Mouse (Mus musculus) ES-E14 (cell line): ENCODE data around the gene Stat6. TPM values are rescaled to one million over a fixed set of nuclear protein-coding genes. Genes with fewer than 3 reads are reported as not detected.

Experiments
- DNase-seq: peaks from one replicate; pipeline ENCODE4 v3.0.0-alpha.2; 2013; ENCODE audit warnings: low read depth, low spot score
- H3K27ac ChIP-seq: 2 replicates; pipeline ENCODE4 v1.5.1; 2012; ENCODE audit warnings: low read depth, mild to moderate bottlenecking, low read length, moderate library complexity, mixed read lengths; ENCODE audit not compliant: poor library complexity, insufficient read depth, severe bottlenecking
- H3K36me3 ChIP-seq: 2 replicates; pipeline ENCODE4 v1.6.1; 2012; ENCODE audit warnings: mild to moderate bottlenecking, low read length, moderate library complexity, mixed read lengths; ENCODE audit not compliant: control insufficient read depth, poor library complexity, insufficient read depth, severe bottlenecking
- H3K4me1 ChIP-seq, 2 experiments: fragments of 150-350 bp in 1 of 2; sonication (generic) in 1 of 2; 2 replicates each; pipeline ENCODE4 v1.6.1; 2012; ENCODE audit warnings: low read length in 2 of 2, mild to moderate bottlenecking in 1 of 2, mixed read lengths in 1 of 2; ENCODE audit not compliant: control insufficient read depth in 2 of 2, insufficient read depth in 2 of 2, poor library complexity in 1 of 2
- H3K4me3 ChIP-seq, 2 experiments: fragments of 150-350 bp in 1 of 2; sonication (generic) in 1 of 2; 2 replicates each; pipeline ENCODE4 v1.5.1; 2012; ENCODE audit warnings: low read length in 2 of 2, low read depth in 1 of 2, mild to moderate bottlenecking in 1 of 2, mixed read lengths in 1 of 2; ENCODE audit not compliant: insufficient read depth in 1 of 2, poor library complexity in 1 of 2, severe bottlenecking in 1 of 2
- H3K9ac ChIP-seq: 2 replicates; pipeline ENCODE4 v1.6.1; 2012; ENCODE audit warnings: low read depth, mild to moderate bottlenecking, low read length, mixed read lengths; ENCODE audit not compliant: poor library complexity, insufficient read depth, severe bottlenecking
- H3K9me3 ChIP-seq: fragments of 150-350 bp; sonication (generic); 2 replicates; pipeline ENCODE4 v1.6.1; 2012; ENCODE audit warnings: low read depth, mild to moderate bottlenecking, low read length; ENCODE audit not compliant: control insufficient read depth, insufficient read depth
- CHD2 ChIP-seq: IDR thresholded peaks from 2 replicates; pipeline ENCODE4 v1.6.1; 2014; ENCODE audit warnings: mild to moderate bottlenecking, low read depth, low read length, inconsistent platforms
- HCFC1 ChIP-seq: IDR thresholded peaks from 2 replicates; pipeline ENCODE4 v1.6.1; 2012; ENCODE audit warnings: low read length, inconsistent platforms, borderline replicate concordance; ENCODE audit not compliant: insufficient read depth
- MAFK ChIP-seq: IDR thresholded peaks from 2 replicates; pipeline ENCODE4 v1.6.1; 2014; ENCODE audit warnings: mild to moderate bottlenecking, low read depth, low read length, inconsistent platforms; ENCODE audit not compliant: insufficient read depth
- ZC3H11A ChIP-seq: IDR thresholded peaks from 2 replicates; pipeline ENCODE4 v1.6.1; 2012; ENCODE audit warnings: low read depth, mild to moderate bottlenecking, inconsistent platforms, low read length, borderline replicate concordance
- ZNF384 ChIP-seq: IDR thresholded peaks from 2 replicates; pipeline ENCODE4 v1.6.1; 2012; ENCODE audit warnings: low read depth, low read length, inconsistent platforms
- in situ Hi-C, 2 experiments: fragments of 600-800 bp; cut with MboI; formaldehyde crosslinking; loops; one replicate each; pipeline ENCODE4 v1.15.1; 2025; ENCODE audit warnings: low sequenced_read_pairs in 2 of 2, inconsistent platforms in 1 of 2; ENCODE audit not compliant: unreplicated experiment in 2 of 2
- total RNA-seq: library from RNA; depleted of rRNA; stranded (reverse); fragments of 300-350 nt; gene quantifications from 2 replicates; pipeline ENCODE4 v1.2.3, GENCODE M21; 2012

Stat6 gene
- total RNA-seq, 1 experiment, result 18.6 TPM

- TF ChIP-seq ZC3H11A (no peak), CHD2 (no peak), HCFC1 (no peak), MAFK (no peak), ZNF384 (no peak)
- no peak overlapping the region for H3K9ac ChIP-seq
- no peak overlapping the region for H3K4me3 ChIP-seq
- no peak overlapping the region for H3K27ac ChIP-seq
- in situ Hi-C loops, result no loop called here
- H3K9me3 ChIP-seq, result no peaks in the 10 kb centered on the region
- no peaks in the 10 kb centered on the region for H3K36me3 ChIP-seq
- no peak for DNase-seq
- peaks cover 9 to 14% of the 10 kb centered on the region in 2 experiments for H3K4me1 ChIP-seq
Measured at GRCm38 (mm10) chr10:127597311-127597901, 45.4 kb upstream of the Stat6 start.

- Histone ChIP-seq H3K9me3 (no peaks in the 10 kb centered on the region), H3K9ac (no peak overlapping the region), H3K27ac (no peak overlapping the region), H3K4me3 (0 out of 4 replicates have a peak overlapping the region, but pooled peaks of 1 of the 2 experiments have one; percentile 12), H3K36me3 (no peaks in the 10 kb centered on the region), H3K4me1 (peaks cover 7 to 9% of the 10 kb centered on the region in 2 experiments; a peak in 3 of 4 replicates)
- in situ Hi-C loops, result no loop called here
- TF ChIP-seq ZC3H11A (no peak), HCFC1 (no peak), CHD2 (no peak), MAFK (no peak), ZNF384 (no peak)
- no peak for DNase-seq
Measured at GRCm38 (mm10) chr10:127598607-127599006, 44.2 kb upstream of the Stat6 start.

GRCm38 (mm10) chr10:127599252-127599651, 43.5 kb upstream of the Stat6 start:
- Histone ChIP-seq H3K9me3 (no peaks in the 10 kb centered on the region), H3K4me3 (no peak overlapping the region), H3K4me1 (peaks cover 6 to 9% of the 10 kb centered on the region in 2 experiments; a peak in 3 of 4 replicates), H3K9ac (no peak overlapping the region), H3K27ac (no peak overlapping the region), H3K36me3 (no peaks in the 10 kb centered on the region)
- no peak for DNase-seq
- in situ Hi-C loops, result no loop called here
- TF ChIP-seq ZC3H11A (no peak), HCFC1 (no peak), ZNF384 (no peak), CHD2 (no peak), MAFK (no peak)

GRCm38 (mm10) chr10:127599779-127600541, 42.8 kb upstream of the Stat6 start:
- Histone ChIP-seq H3K9me3 (no peaks in the 10 kb centered on the region), H3K4me3 (peak overlapping the region in 1 of 2 experiments; percentile 29; a peak in 1 of 4 replicates), H3K36me3 (no peaks in the 10 kb centered on the region), H3K9ac (no peak overlapping the region), H3K4me1 (peaks cover 6 to 9% of the 10 kb centered on the region in 2 experiments; a peak in 3 of 4 replicates), H3K27ac (no peak overlapping the region)
- in situ Hi-C loops, result no loop called here
- DNase-seq, result no peak
- TF ChIP-seq MAFK (no peak), HCFC1 (no peak)
